Mouse (Mus musculus) gastrocnemius, postnatal 10 days (tissue): ENCODE measurements around the gene Ankrd13b. TPM values are rescaled to one million over a fixed set of nuclear protein-coding genes. Genes with fewer than 3 reads are reported as not detected.

Experiments used
- DNase-seq: peaks from one replicate; pipeline ENCODE4 v3.0.0; 2021; ENCODE audit warnings: mixed read lengths
- total RNA-seq, 2 experiments: library from RNA; stranded (reverse); gene quantifications; 2 replicates each; pipeline ENCODE4 v1.2.3; 2021

The Ankrd13b gene
- total RNA-seq, 2 experiments from 2014 or later = 7.2 to 9.3 TPM

DNA sequence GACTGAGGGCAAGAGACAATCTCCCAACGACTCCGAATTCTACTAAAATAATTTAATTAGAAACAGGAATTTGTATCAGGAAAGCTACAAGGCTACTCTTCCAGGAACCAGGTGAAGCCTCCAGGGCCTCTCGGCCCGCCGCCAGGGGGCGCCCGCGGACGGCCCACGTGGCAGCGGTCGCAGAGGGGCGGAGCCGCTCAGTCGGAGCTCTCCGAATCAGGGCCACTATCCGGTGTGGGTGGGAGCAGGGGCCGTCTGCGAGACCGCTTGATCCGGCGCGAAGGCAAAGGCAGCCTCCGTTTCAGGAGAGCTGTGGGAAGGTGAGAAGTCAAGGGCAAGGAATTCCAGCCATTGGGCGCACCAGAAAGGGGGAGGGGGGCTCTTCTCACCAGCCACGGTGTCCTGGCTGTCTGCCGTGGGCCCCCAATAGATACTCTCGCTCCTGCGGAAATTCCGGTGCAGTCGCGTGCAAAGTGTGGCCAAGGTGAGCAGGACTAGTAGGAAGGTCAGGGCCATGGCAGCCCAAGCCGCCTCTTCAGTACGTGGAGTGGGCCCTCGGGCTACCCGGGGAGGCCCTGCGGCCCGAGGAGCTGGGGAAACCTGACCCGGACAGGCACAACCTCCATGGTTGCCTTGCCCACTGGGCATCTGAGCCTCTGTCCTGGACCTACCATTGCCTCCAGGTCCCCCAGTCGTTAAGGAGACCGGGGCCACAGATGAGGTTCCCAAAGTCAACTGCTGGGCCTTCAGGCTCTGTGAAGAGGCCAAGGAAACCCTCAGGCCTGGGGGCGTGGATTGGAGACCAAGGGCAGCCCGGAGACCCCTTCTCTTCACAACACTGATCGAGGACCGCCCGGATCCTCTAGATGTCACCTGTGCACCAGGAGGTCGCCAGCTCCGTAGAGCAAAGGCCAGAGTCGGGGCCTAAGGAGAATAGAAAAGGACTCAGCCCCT is 18.9 kb upstream of the Ankrd13b start:
- DNase-seq = peak; percentile 90

DNA sequence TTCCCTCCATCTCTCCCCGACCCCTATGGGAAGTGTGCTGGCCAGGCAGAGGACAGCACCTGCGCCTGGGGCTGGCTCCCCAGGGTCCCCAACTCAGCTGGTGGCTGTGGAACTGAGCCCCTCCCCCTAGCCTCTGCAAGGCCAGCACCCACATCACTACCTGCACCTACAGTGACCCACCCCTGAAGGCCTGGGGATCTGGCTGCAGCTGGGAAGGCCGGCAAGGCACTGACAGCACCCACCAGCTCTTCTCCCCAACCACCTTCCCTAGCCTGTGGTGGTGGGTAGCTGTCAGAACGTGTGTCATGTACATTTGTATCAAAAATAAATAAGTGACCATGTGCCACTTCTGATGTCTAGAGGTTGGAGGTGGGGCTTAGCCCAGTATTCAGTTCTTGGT is 17.9 kb upstream of the Ankrd13b start:
- DNase-seq = no peak

DNA sequence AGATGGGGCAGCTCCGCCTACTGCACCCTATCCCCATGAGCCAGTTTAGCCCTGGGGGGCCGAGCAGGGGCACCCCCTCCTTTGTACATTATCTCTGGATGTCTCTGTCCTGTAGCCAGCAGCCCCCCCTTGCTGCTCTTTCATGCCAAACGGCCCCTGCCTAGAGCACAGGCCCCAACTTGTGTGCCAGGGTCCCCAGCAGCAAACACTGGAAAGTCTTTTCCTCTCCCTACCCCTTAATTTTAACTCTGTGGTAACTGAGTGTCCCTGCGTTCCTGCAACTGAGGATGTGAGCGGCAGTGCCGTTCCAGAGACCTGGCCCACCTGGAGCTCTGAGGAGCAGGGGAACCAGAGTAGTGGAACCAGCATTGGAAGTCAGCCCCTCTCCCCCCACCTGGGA is 17.5 kb upstream of the Ankrd13b start:
- no peak for DNase-seq

DNA sequence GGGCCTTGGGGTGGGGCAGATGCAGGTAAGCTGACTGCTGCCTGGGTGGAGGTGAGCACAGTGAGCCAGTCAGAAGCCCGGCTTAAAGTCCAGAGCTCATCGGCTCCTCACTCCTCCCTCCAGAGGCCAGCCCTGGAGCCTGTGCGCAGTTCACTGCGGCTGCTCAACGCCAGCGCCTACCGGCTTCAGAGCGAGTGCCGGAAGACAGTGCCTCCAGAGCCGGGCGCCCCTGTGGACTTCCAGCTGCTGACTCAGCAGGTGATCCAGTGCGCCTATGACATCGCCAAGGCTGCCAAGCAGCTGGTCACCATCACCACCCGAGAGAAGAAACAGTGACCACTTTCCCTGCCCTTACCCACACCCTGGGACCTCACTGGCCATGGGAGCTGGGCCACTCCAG is 16.8 kb upstream of the Ankrd13b start:
- DNase-seq = no peak

DNA sequence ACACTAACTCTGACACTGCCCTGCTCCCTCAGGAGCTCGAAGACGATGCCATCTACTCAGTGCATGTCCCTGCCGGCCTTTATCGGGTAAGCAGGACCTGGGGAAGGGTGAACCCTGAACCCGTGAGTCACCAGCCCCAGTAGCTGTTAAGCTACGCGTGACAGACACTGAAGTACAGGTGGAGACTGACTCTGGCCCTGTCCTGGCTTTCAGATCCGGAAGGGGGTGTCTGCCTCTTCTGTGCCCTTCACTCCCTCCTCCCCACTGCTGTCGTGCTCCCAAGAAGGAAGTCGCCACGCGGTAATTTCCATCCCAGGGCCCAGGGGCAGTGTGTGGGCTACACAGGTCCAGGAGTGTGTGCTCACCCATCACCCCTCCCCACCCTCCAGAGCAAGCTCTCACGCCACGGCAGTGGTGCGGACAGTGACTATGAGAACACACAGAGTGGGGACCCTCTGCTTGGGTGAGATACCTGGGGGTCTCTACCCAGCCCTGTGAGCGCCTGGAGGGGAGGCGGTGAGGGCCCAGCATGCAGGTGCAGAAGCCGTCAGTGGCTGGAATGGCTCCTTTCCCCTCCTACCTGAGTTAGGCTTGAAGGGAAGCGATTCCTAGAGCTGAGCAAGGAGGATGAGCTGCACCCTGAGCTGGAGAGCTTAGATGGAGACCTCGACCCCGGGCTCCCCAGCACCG is 16.0 kb upstream of the Ankrd13b start:
- DNase-seq = no peak

DNA sequence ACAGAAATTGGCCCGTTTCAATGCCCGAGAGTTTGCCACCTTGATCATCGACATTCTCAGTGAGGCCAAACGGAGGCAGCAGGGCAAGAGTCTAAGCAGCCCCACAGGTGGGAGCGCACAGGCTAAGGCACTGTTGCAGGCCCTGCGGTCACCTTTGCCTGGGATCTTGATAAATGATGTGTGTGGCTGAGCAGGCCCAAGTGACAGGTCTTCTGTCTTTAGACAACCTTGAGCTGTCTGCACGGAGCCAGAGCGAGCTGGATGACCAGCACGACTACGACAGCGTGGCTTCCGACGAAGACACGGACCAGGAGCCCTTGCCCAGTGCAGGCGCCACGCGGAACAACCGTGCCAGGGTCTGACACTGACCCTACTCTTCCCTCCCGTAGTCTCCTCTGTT is 14.9 kb upstream of the Ankrd13b start:
- no peak for DNase-seq

DNA sequence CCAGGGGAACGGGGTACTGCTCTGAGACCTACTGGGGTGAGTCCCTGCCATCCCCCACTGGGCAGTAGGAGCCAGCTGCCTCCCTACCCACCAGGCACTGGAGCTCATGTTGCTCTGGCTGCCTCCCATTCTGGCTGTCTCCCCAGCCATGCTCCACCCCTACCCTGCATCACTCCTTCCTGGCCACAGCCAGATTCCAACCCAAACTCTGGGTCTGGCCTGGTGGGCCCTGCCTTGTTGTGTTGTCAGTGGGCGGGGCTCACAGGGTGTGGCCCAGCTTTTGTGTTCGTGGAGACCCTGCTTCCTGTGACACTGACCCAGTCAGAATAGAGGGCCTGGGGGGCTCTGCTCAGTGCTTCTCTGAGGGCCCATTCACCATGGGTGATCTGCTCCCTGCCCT is 14.0 kb upstream of the Ankrd13b start:
- DNase-seq = peak; percentile 56

DNA sequence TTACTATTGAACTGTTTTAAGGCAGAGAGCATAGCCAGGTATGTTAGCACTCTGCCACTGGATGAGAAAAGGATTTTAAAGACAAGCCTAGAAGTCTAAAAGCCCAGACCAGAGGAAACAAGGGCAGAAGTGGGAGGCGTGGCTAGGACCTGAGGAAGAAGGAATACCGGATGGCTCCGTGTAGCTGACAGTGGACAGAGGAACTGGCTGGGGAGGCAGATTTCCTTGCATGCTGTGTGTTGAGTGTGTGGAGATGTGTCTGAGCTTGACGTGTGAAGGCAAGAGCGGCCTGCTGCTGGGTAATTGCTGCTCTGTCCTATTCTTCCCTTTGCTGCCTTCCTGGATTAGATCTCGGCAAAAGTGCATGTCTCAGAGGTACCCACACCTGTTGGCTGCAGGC is 13.0 kb upstream of the Ankrd13b start:
- no peak for DNase-seq

DNA sequence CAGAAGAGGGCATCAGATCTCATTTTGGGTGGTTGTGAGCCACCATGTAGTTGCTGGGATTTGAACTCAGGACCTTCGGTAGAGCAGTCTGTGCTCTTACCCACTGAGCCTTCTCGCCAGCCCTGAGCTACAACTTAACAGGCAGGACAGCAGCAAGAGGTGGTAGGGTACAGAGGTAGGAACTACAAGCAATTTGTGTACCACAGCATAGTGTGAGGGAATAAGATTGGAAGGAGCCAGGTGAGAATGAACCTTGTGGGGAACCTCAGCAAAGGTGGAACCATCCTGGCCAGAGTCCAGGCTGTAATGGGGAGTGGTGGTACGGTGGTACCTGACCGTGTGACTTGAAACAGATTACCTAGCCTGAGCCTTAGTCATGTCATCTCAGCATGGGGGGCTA is 12.5 kb upstream of the Ankrd13b start:
- peak; percentile 5 for DNase-seq

DNA sequence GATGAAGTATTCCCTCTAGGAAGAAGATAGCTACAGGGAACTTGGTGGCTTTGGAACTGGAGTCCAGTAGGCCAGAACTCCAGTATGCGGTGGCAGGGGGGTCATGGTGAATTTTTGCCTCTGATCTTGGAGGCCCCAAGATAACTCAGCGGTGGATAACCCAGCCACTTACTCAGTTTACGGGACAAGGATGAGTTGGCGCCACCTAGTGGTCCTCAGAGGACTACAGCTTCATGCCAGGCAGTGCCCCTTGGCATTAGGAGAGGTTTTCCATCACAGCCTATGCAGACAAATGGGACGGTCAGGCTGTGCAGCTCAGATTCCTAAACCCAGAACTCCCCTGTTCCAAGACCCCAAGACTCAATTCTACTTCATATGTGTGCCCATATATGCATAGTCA is 11.9 kb upstream of the Ankrd13b start:
- DNase-seq = peak; percentile 79

DNA sequence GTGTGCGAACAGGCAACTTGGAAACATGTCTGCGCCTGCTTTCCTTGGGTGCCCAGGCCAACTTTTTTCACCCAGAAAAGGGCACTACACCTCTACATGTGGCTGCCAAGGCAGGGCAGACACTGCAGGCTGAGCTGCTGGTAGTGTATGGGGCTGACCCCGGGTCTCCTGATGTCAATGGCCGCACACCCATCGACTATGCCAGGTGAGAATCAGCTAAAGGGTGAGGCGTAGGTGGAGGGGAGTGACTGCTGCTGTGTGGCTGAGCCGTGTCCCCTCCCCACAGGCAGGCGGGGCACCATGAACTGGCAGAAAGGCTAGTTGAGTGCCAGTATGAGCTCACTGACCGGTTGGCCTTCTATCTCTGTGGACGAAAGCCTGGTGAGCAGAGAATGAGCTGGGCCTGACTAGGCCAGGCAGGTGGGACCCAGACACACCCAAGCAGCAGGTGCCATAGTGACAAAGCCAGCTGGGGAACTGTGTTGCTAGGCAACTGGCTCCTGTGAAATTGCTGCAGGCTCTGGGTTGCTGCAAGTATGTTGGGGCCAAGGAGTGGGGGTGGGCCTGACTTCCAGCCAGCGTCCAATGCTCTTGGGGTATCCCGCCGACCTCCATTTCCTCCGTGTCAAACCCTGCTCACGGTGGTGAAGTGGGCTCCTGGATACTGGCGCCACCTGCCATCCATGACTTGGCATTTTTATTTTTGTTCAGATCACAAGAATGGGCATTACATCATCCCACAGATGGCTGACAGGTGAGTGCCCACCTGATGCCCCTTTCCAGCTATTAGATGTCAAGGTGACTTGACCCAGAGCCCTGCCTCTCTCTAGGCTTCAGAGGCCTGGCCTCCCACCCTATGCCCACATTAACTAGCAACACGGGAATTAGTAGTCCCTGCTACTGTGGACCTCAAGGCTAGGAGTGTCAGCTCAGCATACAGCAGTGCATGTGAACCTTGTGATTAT is 11.2 kb upstream of the Ankrd13b start:
- peak; percentile 4 for DNase-seq

DNA sequence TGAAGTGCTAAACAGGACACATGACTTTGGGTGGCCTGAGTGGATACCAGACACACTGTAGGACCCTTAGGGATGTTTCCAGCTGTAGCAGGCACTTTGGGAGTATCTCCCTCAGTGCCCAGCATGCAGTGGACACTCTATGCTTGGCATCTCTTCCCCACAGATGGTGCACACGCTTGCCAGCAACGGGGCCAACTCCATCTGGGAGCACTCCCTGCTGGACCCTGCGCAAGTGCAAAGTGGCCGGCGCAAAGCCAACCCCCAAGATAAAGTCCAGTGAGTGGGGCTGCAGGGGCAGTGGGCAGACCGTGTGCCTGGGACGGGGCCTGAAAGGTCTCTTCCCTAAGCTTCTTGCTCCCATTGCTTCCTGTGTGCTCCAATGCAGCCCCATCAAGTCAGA is 9.9 kb upstream of the Ankrd13b start:
- DNase-seq = no peak

DNA sequence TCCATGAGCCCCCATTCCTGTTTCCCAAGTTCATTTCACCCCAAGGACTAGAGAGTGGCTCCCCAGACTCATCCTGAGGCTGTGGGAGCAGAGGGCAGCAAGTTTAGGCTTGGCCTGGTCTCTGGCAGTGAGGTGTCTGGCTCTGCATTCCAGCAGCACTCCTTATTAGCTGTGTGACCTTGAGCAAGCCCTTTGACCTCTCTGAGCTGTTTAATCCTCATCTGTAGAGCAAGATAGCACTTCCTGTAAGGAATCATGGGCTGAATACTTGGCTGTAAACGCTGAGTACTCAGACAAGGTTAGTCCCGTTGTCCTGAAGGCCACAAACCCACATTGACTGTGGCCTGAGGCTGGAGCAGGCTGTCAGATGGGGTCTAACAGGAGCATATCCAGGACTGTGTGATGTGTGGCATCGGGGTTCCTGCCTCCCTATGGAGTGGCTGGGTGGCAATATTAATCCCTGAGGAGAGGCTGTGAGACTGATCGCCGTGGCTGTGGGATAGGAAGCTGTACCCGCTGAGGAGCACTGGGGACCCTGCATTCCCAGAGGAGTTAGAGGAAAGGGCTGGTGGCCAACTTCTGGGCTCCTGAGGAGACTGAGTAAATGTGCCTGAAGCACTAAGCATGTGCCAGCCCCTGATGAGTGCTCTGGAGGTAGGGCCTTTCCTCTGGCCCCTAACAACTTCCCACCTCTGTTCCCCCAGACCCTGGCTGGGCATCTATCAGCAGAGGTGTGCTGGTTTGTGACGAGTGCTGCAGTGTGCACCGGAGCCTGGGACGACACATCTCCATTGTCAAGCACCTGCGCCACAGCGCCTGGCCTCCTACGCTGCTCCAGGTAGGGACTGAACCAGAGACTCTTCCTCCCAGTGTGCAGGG is 9.0 kb upstream of the Ankrd13b start:
- DNase-seq = no peak

DNA sequence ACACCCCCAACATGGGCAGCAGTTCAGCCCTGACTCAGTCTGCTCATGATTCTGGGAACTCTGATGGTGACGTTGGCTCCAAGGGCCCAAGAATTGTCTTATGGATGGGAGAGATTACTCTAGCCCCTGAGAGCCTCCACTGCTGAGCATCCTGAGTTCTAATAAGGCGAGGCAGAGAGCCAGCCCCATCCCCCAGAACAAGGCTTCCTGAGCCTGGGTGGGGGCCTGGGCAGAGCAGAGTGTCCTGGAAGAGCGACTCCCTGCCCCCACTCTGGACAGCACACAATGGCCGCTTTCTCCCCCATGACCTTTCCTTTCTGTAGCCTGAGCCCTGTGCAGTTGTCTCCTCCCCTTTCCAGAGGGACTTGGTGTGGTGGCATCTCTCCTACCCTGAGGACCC is 8.4 kb upstream of the Ankrd13b start:
- DNase-seq = no peak

DNA sequence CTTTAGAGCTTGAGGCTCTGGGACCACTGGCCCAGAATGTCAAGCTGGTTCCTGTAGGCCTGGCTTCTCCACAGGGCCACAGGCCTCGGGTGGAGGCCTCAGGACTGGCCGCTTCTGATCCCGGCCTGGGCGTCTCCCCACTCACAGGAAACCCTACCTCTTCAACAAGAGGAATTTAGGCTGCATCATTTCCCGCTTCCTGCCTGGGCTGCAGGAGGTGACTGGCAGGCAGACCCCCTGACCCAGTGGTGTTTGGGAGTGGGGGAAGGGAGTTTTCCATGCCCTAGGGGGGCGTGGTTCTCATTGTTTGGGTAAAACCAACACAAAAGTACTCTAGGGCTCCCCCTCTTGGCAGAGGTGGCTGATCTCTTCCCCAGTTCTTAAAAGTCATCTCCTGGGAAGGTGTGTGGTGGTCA is 7.9 kb upstream of the Ankrd13b start:
- DNase-seq = no peak

DNA sequence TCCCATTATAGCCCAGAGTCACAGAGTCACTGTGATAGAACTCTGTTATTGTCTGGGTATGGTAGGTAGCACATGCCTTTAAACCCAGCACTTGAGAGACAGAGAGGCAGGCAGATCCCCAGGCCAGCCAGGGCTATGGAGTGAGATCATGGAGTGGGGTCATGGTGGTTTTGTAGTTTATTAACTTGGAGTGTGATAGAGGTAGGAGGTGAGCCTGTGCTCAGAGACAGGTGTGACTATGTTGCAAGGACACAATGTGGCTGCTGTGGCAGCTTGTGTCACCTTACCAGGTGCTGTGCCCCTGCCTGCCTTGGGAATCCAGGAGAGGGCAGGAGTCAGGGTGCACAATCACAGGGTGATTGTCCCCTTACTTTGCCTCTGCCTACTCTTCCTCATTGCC is 6.0 kb upstream of the Ankrd13b start:
- no peak for DNase-seq

DNA sequence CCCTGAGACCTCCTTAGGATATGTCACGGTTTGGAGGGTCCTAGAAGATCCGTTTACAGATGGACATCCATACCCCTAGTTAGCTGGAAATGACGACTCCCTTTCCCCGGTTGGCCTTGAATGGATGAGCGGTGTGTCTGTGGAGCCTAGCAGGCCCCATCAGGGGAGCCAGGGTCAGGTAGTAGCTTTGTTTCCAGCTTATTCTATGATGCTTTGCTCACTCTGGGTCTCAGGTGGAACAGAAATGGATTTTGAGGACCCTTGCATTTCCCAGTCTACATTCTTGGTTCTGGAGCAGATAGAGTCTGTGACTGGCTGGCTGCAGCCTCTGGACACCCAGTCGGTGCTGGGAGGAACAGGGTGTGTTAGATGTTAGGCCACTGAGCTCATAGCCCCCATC is 5.3 kb upstream of the Ankrd13b start:
- no peak for DNase-seq

DNA sequence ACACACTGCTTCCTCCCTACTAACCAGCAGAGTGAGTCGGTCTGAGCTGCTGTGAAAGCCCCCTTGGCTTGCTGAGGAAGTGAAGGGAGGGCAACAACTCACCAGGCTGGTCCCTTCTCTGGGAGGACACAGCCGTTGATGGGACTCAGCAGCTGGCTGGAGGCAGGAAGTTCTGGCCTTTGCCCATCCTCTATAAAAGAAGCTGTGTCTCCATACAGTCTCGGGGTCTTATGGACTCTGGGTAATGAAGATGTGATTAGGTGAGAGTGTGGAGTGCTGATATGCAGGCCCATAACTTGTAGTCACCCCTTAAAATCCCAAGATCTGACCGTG is 4.8 kb upstream of the Ankrd13b start:
- no peak for DNase-seq

DNA sequence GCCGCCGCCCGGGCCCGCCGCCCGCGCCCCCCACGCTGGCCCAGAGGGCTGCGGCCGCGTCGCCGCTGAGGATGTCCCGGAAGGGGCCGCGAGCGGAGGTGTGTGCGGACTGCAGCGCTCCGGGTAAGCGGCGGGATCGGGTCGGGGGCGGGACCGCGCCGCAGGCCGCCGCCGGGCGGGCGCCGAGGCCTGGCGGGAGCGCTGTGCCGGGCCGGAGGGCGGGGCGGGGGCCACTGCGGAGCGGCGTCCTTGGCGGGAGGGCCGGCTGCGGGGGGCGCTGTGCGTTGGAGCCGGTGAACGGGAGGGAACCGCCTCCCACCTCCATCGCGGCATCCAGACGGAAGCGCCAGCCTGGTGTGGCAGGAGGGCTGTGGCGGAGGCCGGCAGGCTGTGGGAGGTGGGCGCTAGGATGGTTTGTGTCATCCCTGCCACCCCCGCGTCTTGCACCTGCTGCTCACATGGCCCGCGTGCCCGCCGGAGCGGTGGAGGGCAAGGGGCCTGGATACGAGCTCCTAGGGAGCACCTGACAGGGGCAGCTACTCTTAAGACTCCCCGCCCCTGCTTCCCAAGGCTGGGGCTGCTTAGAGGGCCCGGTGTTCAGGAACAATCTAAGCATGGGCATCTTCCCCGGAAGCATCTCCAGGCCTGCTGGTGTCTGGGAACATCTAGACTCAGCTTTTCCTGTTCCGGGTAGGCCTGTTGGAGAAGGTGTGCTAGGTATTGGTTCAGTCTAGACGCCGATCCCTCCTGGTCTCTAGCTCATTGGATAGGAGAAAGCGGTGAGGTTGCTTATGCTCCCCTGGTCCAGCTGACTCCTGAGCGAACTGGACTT is 4.2 kb upstream of the Ankrd13b start, which contains the start of gene Git1:
Gene Git1 (plus strand): TSS at position 51 of the 832 bp plus-strand sequence.
- peak; percentile 62 for DNase-seq

DNA sequence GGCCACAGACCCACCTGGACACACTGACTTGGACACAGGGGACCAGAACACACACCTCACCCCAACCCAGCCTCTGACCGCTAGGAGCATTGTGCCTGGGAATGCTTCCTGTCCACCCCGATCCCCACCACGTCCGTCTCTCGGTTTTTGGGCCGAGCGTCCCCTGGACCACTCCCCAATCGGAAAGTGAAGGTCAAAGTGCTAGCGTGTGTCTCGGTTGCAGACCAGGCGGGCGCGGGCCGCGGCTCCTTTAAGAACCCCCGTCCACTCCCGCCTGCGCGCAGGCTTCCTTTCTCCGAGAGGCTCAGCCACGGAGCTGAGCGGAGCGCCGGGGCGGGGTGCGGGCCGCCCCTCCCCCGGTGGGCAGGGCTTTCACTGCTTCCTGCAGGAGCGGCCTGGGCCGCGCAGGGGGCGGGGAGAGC is 3.4 kb upstream of the Ankrd13b start:
- DNase-seq = peak; percentile 93
